Mouse (Mus musculus) neural tube, embryonic 14.5 days (tissue): Measurements from ENCODE around the gene Psap. TPM values are rescaled to one million over a fixed set of nuclear protein-coding genes. Genes with fewer than 3 reads are reported as not detected.

ENCODE experiments used
- ATAC-seq: fragments of 200-750 bp; cut with Nextera tagmentation; 2 replicates; pipeline ENCODE4 v1.8.0; 2017; ENCODE audit warnings: low read depth, mild to moderate bottlenecking, moderate TSS enrichment, moderate library complexity
- H3K27ac ChIP-seq: fragments of 300-500 bp; sonication (generic); 2 replicates; pipeline ENCODE4 v1.5.1; 2014; ENCODE audit warnings: low read depth, mild to moderate bottlenecking, control low read depth, low read length, moderate library complexity, mixed read lengths
- H3K27me3 ChIP-seq: fragments of 300-500 bp; sonication (generic); 2 replicates; pipeline ENCODE4 v1.6.1; 2014; ENCODE audit warnings: low read length; ENCODE audit not compliant: control insufficient read depth, insufficient read depth
- H3K36me3 ChIP-seq: fragments of 300-500 bp; sonication (generic); 2 replicates; pipeline ENCODE4 v1.6.1; 2014; ENCODE audit warnings: low read length, mixed read lengths; ENCODE audit not compliant: control insufficient read depth, insufficient read depth
- H3K4me1 ChIP-seq: fragments of 300-500 bp; sonication (generic); 2 replicates; pipeline ENCODE4 v1.6.1; 2014; ENCODE audit warnings: low read length; ENCODE audit not compliant: control insufficient read depth, insufficient read depth
- H3K4me2 ChIP-seq: fragments of 300-500 bp; sonication (generic); 2 replicates; pipeline ENCODE4 v1.6.1; 2014; ENCODE audit warnings: mild to moderate bottlenecking, low read depth, low read length, control low read depth
- H3K4me3 ChIP-seq: fragments of 300-500 bp; sonication (generic); 2 replicates; pipeline ENCODE4 v1.5.1; 2014; ENCODE audit warnings: low read depth, low read length, control low read depth, mixed read lengths
- H3K9ac ChIP-seq: fragments of 300-500 bp; sonication (generic); replicated peaks from 2 replicates; pipeline ENCODE4 v1.6.1; 2014; ENCODE audit warnings: low read depth, mild to moderate bottlenecking, control low read depth, low read length, mixed read lengths
- H3K9me3 ChIP-seq: fragments of 300-500 bp; sonication (generic); 2 replicates; pipeline ENCODE4 v1.6.1; 2016; ENCODE audit warnings: low read length; ENCODE audit not compliant: control insufficient read depth
- WGBS: fragments of 180-500 bp; shearing (Covaris S2); extraction: QIAGEN DNeasy Blood & Tissue Kit; methylation state at CpG from one replicate; pipeline ENCODE4 v1.1.7; 2014; 5-methylcytosine and 5-hydroxymethylcytosine counted together
- polyA plus RNA-seq: library from polyadenylated mRNA; unstranded; fragments of >200 nt; fragmentation: Nextera tagmentation; extraction: Ambion mirVana; gene quantifications from 2 replicates; pipeline ENCODE4 v1.2.1, GENCODE M21; 2014

The Psap gene
- polyA plus RNA-seq, 1 experiment from 2014 or later: 154 TPM

DNA sequence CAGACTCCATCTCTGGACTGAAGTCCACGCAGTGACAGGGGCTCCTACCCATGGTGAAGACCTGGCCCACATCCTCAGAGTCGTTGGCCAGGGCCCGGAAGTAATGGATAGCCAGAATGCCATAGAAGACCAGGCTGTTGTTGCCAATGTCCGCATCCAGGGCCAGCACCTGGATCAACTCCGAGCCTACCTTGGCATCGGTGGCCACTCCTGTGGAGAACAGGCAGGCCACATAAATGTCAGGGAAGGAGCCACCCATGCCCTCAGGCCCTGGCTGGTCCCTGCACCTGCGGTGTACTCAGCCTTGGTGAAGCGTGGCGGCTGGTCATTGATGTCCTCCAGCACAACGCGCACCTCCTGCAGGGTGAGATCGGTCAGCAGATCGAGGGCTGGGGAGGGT is 33.2 kb downstream of the Psap start:
- Histone ChIP-seq H3K27ac (no peak overlapping the region), H3K9me3 (no peaks in the 10 kb centered on the region), H3K36me3 (no peaks in the 10 kb centered on the region), H3K9ac (no peak overlapping the region), H3K4me1 (no peaks in the 10 kb centered on the region), H3K4me3 (no peak overlapping the region), H3K4me2 (no peak overlapping the region), H3K27me3 (no peaks in the 10 kb centered on the region)
- 90% methylated on average over 13 of the region's 13 CpGs for WGBS
- ATAC-seq: no peak

DNA sequence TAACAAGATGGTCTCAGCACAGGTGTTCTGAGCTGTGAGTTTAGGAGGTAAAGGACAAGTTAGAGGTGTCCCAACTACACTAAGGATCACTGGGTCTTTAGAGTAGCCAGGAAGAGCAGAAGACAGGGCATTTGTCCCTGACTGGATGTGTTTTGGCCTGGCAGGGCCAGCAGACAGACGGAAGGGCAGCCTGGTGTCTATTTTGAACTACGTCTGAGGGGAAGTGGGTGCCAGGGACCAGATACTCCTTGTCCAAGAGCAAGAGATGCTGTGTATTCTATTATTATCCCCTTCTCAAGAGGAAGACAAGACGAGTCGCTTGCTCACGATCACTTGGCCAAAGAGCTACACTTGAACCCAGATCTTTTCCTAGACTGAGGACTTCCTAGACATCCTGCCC is 36.2 kb downstream of the Psap start:
- no peaks in the 10 kb centered on the region for H3K4me1 ChIP-seq
- no peaks in the 10 kb centered on the region for H3K36me3 ChIP-seq
- 93% methylated on average over 5 of the region's 5 CpGs for WGBS
- ATAC-seq: no peak
- no peak overlapping the region for H3K27ac ChIP-seq
- no peaks in the 10 kb centered on the region for H3K27me3 ChIP-seq
- H3K4me2 ChIP-seq: no peak overlapping the region
- H3K9ac ChIP-seq: no peak overlapping the region
- no peak overlapping the region for H3K4me3 ChIP-seq
- no peaks in the 10 kb centered on the region for H3K9me3 ChIP-seq

DNA sequence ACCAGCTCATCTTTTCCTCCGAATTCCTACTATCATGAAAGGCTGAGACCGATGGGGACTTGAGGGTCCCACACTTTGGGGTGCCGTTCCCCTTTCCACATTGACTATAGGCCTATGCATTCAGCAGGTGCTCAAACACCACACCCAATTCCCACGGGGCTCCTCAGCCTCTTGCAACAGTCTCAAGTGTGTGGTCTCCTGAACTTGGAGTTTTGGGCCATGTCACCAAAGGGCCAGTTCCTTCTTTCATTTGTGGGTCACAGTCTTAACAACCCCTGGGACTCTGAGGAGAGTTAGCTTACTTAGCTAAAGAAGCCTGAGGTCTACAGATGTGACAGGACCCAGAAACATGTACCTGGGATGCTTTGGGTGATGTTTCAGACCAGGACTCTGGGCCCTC is 38.7 kb downstream of the Psap start:
- WGBS: 93% methylated on average over 4 of the region's 4 CpGs
- no peaks in the 10 kb centered on the region for H3K27me3 ChIP-seq
- H3K4me2 ChIP-seq: no peak overlapping the region
- no peak overlapping the region for H3K4me3 ChIP-seq
- H3K9me3 ChIP-seq: no peaks in the 10 kb centered on the region
- H3K36me3 ChIP-seq: no peaks in the 10 kb centered on the region
- no peaks in the 10 kb centered on the region for H3K4me1 ChIP-seq
- H3K9ac ChIP-seq: no peak overlapping the region
- no peak overlapping the region for H3K27ac ChIP-seq
- no peak for ATAC-seq

DNA sequence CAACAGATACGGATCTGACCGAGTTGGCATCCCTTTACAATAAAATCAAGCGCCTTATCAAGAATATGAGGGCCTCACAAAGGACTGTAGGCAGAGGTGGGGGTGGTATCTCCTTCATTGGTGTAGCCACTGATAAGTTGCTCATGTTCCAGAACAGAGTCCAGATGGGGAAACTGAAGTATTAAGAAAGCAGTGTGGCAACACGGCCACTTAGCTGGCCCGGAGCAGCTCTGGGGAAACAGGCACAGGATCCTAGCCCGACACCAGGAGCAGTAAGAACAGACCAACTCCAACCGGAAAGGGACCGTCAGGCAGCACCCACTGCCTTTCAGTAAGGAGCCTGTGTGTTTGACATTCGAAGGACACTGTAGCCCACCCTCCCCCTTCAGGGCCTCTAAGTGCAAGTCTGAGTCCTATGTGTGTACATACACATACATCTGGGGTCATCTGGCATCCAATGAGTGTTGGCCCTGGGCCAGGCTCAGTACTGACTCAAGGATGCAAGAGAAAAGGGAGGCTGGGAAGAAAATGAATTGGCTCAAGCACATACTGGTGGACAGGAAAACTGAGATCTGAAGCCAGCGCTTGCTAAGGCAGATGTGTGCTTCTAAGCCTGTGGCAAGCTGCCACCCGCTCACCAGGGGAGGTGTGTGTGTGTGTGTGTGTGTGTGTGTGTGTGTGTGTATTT is 51.7 kb downstream of the Psap start:
- Histone ChIP-seq H3K9ac (no peak overlapping the region), H3K4me1 (no peaks in the 10 kb centered on the region), H3K36me3 (no peaks in the 10 kb centered on the region), H3K9me3 (no peaks in the 10 kb centered on the region), H3K27me3 (no peaks in the 10 kb centered on the region), H3K27ac (no peak overlapping the region), H3K4me3 (no peak overlapping the region), H3K4me2 (no peak overlapping the region)
- WGBS: 81% methylated on average over 11 of the region's 11 CpGs
- ATAC-seq: no peak

DNA sequence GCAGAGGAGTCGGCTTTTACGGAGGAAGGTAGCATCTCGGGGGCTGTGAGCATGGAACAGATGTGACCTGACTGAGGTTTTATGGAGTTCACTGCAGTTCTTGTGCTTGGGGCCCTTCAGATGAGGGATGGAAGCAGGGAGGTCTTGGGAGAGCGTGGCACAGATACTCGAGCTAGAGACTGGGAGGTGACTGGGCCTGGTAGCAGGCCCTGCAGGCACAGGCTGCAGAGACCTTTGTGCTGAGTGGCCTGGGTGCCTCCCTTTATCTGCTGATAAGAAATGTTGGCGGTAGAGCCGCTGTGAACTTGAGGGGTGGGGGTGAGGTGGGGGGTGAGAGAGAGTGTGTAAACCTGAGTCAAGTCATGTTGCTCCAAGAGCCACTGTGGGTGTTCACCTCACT is 57.2 kb downstream of the Psap start:
- Histone ChIP-seq H3K27ac (no peak overlapping the region), H3K4me3 (no peak overlapping the region), H3K36me3 (no peaks in the 10 kb centered on the region), H3K9me3 (no peaks in the 10 kb centered on the region), H3K4me1 (no peaks in the 10 kb centered on the region), H3K27me3 (no peaks in the 10 kb centered on the region), H3K9ac (no peak overlapping the region), H3K4me2 (no peak overlapping the region)
- no peak for ATAC-seq
- WGBS: 81% methylated on average over 7 of the region's 7 CpGs

DNA sequence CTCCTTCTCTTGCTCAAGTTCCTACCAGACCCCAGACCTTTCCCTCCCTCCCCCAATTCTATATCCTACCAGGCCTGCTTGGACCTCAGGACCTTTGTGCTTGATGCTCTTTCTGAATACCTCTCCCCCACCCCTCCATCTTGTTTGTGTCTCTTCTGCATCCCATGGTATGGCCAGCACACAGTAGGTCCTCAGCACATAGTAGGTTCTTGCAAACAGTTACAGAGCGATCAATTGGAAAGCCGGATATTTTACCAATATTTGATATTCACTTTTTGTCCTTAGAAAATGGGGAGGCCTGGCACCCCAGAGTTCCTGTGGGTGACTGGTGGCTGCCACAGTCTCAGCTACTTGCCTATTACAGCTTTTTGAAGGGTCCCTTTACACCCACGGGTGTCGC is 57.6 kb downstream of the Psap start:
- Histone ChIP-seq H3K9me3 (no peaks in the 10 kb centered on the region), H3K9ac (no peak overlapping the region), H3K4me2 (no peak overlapping the region), H3K36me3 (no peaks in the 10 kb centered on the region), H3K27ac (no peak overlapping the region), H3K27me3 (no peaks in the 10 kb centered on the region), H3K4me3 (no peak overlapping the region), H3K4me1 (no peaks in the 10 kb centered on the region)
- ATAC-seq: no peak
- WGBS: 93% methylated on average over 4 of the region's 4 CpGs

DNA sequence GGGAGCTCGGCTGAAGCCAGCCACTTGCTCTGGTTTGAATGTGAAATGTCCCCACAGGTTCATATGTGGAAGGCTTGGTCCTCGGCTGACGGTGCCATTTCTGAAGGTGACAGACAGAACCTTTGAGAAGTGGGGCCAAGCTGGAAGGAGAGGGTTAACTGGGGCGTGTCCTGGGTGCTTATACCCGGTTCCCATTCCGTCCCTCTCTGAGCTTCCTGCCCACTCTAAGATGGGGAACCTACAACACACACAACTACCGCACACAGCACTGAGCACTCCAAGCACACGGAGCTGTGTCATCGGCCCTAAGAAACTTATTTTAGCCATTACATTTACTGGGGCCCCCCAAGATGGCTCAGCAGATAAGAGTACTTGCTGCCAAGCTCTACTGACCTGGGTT is 64.1 kb downstream of the Psap start:
- H3K9me3 ChIP-seq: no peaks in the 10 kb centered on the region
- no peak overlapping the region for H3K4me2 ChIP-seq
- peaks cover 3% of the 10 kb centered on the region; the same call in 1 of the 2 replicates for H3K27me3 ChIP-seq
- H3K9ac ChIP-seq: no peak overlapping the region
- H3K36me3 ChIP-seq: no peaks in the 10 kb centered on the region
- peaks cover 2% of the 10 kb centered on the region for H3K4me1 ChIP-seq
- H3K27ac ChIP-seq: no peak overlapping the region
- no peak for ATAC-seq
- H3K4me3 ChIP-seq: no peak overlapping the region
- WGBS: 82% methylated on average over 9 of the region's 9 CpGs

DNA sequence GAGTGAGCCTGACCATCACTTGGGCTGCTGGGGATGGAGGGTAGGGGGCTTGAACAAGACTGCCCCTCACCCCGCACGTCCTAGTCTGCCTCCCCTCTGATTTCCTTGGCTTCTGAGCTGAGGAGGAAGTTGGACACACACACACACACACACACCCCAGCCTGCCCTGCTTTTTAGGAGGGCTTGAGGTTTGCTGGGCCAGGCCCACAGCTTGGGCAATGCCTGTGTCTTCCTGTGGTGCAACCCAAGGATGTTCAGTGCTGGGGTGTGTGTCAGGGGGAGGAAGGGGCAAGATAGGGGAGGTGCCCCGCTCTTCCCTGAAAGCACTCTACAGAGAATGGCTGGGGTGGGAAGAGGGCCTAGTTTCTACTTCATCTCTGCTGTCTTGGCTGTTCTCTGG is 66.7 kb downstream of the Psap start:
- Histone ChIP-seq H3K27me3 (peaks cover 3% of the 10 kb centered on the region; the same call in 1 of the 2 replicates), H3K4me3 (no peak overlapping the region), H3K9ac (no peak overlapping the region), H3K27ac (no peak overlapping the region), H3K9me3 (no peaks in the 10 kb centered on the region), H3K36me3 (no peaks in the 10 kb centered on the region), H3K4me1 (peaks cover 7% of the 10 kb centered on the region), H3K4me2 (no peak overlapping the region)
- WGBS: 79% methylated on average over 3 of the region's 3 CpGs
- no peak for ATAC-seq

DNA sequence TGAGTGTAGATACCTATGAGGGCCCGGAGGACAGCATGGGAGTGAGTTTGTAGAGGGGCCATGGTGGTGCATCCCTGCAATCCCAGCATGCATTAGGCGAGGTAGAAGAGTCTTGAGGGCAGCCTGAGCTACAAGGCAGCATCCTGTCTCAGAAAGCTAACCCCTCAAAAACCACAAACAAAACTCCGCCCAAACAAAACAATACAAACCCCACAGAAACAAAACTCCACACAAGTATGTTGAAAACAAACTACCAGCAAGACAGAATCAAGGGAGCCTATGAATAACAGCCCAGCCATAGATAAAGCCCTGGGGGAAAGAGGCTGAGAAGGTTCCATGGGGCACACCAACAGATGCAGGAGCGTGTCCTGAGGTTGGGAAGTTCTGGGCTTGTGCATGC is 68.6 kb downstream of the Psap start:
- H3K27me3 ChIP-seq: peaks cover 3% of the 10 kb centered on the region; the same call in 1 of the 2 replicates
- H3K4me2 ChIP-seq: no peak overlapping the region; the same call in 1 of the 2 replicates
- H3K27ac ChIP-seq: no peak overlapping the region
- 82% methylated on average over 4 of the region's 4 CpGs for WGBS
- H3K9me3 ChIP-seq: no peaks in the 10 kb centered on the region
- H3K36me3 ChIP-seq: no peaks in the 10 kb centered on the region
- no peak for ATAC-seq
- peaks cover 10% of the 10 kb centered on the region for H3K4me1 ChIP-seq
- no peak overlapping the region for H3K4me3 ChIP-seq
- no peak overlapping the region for H3K9ac ChIP-seq
